In genomic region chr13:55604606-55605005, GRCm38 (mm10) we compare ENCODE assay signal across 11 mouse cellular contexts. TPM values are rescaled to one million over a fixed set of nuclear protein-coding genes. Genes with fewer than 3 reads are reported as not detected.
DNase-seq lines count a peak whose midpoint lies in the region.
"Had no signal": no experiment of that assay in that cellular context is flagged by ENCODE, and none has a peak within 500 bp of the region (broad histone marks: within the 10 kb centered on the region; RNA-seq: fewer than 3 reads in every experiment).

No protein-coding gene starts in this region.

- DNase-seq in adrenal gland, adult 8-10 months, result peak; percentile 49
- no peak for DNase-seq in adrenal gland, postnatal 25 days
- DNase-seq in adrenal gland, postnatal 36 days, result peak; percentile 17 to 49
- no peak for DNase-seq in adrenal gland, adult 18-20 months (ENCODE audit: low spot score in 2 of 2)
- DNase-seq in kidney, adult 11 months, result no peak
- DNase-seq: cerebellum, adult 11-12 months; cerebellum, adult 2 months; cerebellum, adult 9-10 months; cerebellum, postnatal 10 days; cerebellum, postnatal 25 days; forebrain, postnatal 0 days had no signal

RNA-seq across cellular contexts. Expression of gene B4galt7, which starts 4.9 kb away (rescaled TPM):
- total RNA-seq in adrenal gland, adult 8-10 months (2022), result 10 to 100 TPM; 14.9 to 18.5 (median 16.5) TPM
- total RNA-seq in adrenal gland, postnatal 25 days (2021), result 16.4 and 19.7 TPM in 2 replicates
- total RNA-seq in adrenal gland, postnatal 36 days (2021), result 10 to 100 TPM; 13.4 to 16.6 TPM
- total RNA-seq in adrenal gland, adult 18-20 months (2021), result 10 to 100 TPM; 11.7 to 16.1 TPM

RNA-seq across cellular contexts. Expression of gene Caml, which starts 18.2 kb away (rescaled TPM):
- 10 to 100 TPM; 30.2 to 44.0 (median 35.5) TPM for total RNA-seq in adrenal gland, adult 8-10 months (2022)
- 37.4 and 37.7 TPM in 2 replicates for total RNA-seq in adrenal gland, postnatal 25 days (2021)
- total RNA-seq in adrenal gland, postnatal 36 days (2021), result 10 to 100 TPM; 32.8 to 34.0 TPM
- total RNA-seq in adrenal gland, adult 18-20 months (2021), result 10 to 100 TPM; 27.4 to 32.4 TPM

RNA-seq across cellular contexts. Expression of gene Ddx46, which starts 30.2 kb away (rescaled TPM):
- total RNA-seq in adrenal gland, adult 8-10 months (2022), result 10 to 100 TPM; 29.1 to 58.6 (median 48.5) TPM
- 39.2 and 48.2 TPM in 2 replicates for total RNA-seq in adrenal gland, postnatal 25 days (2021)
- 10 to 100 TPM; 36.5 to 42.6 TPM for total RNA-seq in adrenal gland, postnatal 36 days (2021)
- total RNA-seq in adrenal gland, adult 18-20 months (2021), result 10 to 100 TPM; 24.0 to 36.4 TPM

RNA-seq across cellular contexts. Expression of gene Tmed9, which starts 31.1 kb away (rescaled TPM):
- total RNA-seq in adrenal gland, adult 8-10 months (2022), result 100 to 1,000 TPM; 177 to 220 (median 189) TPM
- total RNA-seq in adrenal gland, postnatal 25 days (2021), result 144 and 170 TPM in 2 replicates
- total RNA-seq in adrenal gland, postnatal 36 days (2021), result 100 to 1,000 TPM; 196 to 197 TPM
- 100 to 1,000 TPM; 141 to 184 TPM for total RNA-seq in adrenal gland, adult 18-20 months (2021)

RNA-seq across cellular contexts. Expression of gene Fam193b, which starts 33.7 kb away (rescaled TPM):
- total RNA-seq in adrenal gland, adult 8-10 months (2022), result 100 to 1,000 TPM in 1 of 4 experiments, 10 to 100 TPM in 3; 47.1 to 102 (median 72.8) TPM
- 75.2 and 75.3 TPM in 2 replicates for total RNA-seq in adrenal gland, postnatal 25 days (2021)
- 10 to 100 TPM; 32.3 to 40.4 TPM for total RNA-seq in adrenal gland, postnatal 36 days (2021)
- total RNA-seq in adrenal gland, adult 18-20 months (2021), result 10 to 100 TPM; 45.5 to 52.7 TPM

Comparison
In these comparisons a context has a peak if more than half of its experiments do, and no peak if none do; other contexts are left out.
1. DNase-seq: peak in adrenal gland, adult 8-10 months (single experiment) and adrenal gland, postnatal 36 days (2 of 2); none in adrenal gland, postnatal 25 days (single experiment), adrenal gland, adult 18-20 months (0 of 2) and kidney, adult 11 months (single experiment).